Mouse (Mus musculus) skeletal muscle tissue, adult 2 months (tissue): ENCODE measurements around the gene Cipc.

Experiments used
- DNase-seq: peaks from one replicate; pipeline ENCODE4 v3.0.0-alpha.2; 2012; ENCODE audit warnings: low read depth, low spot score

Cipc gene

DNA sequence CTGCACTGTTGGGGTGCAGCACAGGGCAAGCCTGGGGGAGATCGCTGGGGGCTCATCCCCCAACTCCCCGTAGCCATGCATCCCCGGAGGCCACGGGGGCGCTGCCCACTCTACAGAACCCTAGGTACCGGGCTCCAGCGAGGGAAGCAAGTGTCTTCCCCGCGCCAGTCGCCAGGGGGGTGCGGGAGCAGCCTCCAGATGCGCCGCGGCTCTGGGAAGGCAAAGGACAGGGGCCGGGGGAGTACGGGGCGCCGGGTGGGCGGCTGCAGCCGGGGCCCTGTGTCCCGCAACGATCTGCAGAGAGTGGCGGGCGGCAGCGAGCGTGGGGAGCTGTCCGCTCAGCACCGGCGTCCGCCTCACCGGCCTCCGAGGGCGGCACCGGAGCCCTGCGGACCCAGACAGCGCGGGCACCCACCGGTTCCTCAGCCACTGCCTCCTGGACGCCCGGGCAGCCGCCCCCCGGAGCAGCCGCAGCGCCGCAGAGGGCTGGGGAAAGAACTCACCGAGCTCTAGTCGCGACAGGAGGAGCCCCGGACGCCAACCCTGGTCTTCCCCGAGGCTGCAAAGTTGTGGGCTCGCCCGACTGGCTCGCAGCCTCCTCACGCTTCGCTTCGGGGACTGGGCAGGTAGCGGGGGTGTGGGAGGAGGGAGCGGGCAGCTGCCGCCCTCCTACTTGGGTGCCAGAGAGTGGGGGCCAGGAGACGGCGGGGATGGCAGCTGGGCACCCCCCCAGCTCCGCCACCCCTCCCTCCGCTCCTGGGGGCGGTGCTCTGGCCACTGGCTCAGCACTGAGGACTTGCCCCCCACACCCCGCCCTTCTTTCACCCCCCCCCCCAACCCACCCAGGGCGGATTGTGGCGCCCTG lies 43.3 kb downstream of the Cipc start, which contains the start of gene Zdhhc22:
Gene Zdhhc22 (minus strand): TSS at position 541 of the 865 bp plus-strand sequence.
- DNase-seq: no peak

DNA sequence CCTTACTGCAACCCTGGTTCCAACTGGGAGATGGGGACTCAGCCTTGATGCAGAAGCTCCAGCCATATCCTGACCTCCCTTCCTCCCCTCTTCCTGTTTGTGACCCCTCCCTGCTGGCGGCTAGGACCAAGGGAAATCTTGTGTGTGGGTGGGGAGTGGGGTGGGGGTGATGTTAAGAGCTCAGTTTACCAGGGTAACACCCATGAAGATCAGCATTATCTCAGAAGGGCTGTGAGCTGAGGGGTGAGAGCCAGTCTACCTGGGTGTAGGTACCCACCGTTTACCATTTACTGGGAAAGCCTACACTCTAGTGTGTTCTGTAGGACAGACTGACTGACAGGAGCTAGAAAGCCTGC lies 43.9 kb downstream of the Cipc start:
- DNase-seq: no peak

DNA sequence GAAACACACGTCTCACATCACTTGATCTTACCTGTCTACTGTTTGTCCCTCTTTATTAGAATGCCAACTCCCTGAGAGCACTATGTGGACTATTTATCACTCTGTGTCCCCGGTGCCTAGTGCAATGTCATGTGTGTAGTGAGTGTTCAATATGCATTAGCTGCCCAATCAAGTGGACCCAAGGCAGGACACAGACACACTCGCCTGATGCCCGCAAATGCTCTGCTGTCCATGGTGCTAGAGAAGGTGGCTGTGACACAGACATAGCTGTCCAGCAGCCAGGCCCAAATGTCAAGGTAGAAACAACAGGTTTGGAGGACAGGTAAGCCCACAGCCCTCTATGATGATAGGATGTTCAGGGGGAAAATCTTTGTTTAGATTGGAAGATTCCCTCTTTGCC lies 47.3 kb downstream of the Cipc start:
- DNase-seq: no peak

DNA sequence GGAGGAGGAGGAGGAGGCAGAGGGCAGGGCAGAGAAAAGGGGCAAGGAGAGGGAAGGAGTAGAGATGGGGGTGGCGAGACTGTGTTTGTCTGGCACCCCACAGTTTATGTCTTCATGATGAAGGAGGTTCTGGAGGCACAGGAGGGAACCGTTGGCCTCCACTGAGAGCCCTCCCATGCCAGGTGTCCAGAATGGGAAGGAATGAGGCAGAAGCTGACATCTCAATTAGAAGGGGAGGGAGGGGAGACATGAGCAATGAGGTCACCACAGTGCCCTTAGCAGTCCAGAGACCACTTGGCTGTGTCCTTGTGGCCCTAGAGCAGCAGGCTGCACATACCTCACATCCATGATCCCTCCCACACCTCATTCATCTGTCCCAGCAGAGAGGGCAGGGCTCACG lies 47.9 kb downstream of the Cipc start:
- no peak for DNase-seq

DNA sequence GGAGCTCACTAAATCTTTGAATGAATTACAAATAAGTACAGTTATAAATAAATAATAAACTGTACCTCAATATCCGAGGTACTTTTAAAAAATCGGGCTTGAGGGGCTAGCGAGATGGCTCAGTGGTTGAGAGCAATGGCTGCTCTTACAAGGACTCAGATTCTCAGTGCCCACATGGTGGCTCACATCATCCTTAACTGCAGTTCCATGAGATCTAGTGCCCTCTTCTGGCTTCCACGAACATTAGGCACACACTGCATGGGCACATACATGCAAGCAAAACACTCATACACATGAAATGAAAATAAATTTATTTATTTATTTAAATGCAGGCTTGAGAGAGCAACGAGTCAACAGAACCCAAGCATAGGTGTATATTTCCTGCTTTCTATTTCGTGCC lies 49.1 kb downstream of the Cipc start:
- DNase-seq: no peak

DNA sequence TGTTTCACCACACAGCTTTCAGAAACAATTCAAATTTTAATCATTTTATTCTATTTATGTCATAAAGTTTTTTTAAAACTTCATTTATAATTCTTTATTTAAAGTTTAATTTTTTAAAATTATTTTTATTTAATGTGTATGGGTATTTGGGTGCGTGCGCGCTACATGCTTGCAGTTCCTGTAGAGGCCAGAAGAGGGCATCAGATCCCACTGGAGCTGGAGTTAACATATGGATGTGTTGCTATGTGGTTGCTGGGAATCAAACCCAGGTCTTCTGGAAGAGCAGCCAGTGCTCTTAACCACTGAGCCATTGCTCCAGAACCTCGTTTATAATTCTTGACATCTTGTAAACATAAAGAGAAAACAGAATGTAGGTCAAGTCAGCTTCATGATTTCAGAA lies 51.9 kb downstream of the Cipc start:
- no peak for DNase-seq

DNA sequence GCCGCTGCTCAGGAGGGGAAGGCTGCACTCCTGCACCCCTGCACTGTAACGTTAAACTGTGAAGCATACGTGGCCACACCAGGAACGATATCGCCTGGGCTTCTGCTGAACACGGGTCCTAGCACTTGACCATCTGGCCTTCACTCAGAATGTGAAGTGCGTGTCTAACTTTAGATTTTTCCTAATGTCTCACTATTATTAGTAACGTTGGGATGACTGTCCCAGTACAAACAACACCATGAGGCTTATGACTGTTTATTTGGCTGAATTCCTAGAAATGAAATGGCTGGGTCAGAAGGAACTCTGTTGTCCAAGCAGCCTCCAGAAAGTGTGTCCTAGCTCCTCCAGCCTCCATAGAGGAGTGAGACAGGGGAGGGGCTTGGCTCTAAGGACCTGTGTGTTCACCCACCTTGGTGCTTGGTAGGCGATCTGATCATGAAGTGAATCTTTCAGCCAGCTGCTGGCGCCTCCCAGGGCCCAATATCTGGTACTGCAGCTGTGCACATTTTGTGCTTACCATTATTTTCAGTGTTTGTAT lies 52.5 kb downstream of the Cipc start:
- peak; percentile 59 for DNase-seq

DNA sequence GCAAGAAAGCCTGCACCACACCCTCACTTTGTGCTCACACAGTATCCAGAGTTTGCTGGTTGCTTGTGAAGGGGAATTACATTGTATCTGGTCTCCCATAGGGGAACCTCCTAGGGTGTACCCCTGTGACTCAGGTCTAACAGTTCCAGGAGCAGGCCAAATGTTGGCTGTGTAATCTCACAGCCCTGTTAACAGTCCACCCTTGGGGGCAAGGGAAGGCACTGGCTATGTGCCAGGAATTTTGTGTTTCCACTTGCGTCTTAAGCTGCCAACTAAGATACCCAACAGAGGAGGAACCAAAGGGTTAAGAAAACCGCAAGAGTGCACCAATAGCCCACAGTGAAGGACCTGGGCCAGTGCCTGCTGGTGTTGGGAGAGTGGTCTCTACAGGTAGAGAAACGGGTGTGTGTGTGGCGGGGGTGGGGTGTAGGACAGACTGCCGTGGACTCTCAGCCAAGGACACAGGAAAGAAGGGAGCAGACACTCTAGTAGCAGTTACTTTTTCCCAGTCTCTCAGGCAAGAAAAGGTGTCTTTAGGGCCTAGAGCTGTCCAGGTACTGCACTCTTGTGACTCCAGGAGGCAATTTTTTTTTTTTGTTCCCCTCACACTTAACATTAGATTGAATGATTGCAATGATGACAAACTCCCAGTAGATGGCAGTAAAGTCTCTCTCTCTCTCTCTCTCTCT lies 53.5 kb downstream of the Cipc start:
- no peak for DNase-seq

DNA sequence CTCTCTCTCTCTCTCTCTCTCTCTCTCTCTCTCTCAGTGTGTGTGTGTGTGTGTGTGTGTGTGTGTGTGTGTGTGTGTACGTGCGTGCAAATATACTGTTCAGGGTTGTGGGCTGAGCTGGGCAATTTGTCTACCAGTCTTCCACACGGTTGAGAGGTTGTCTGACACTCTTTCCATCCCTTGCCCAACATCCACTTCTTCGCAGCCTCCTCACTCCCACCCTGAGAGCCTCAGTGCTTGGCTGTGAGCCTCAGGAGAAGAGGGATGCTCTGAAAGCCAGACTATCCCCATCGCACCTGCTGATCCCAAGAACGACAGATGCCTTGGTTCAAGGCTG lies 54.0 kb downstream of the Cipc start:
- DNase-seq: no peak

DNA sequence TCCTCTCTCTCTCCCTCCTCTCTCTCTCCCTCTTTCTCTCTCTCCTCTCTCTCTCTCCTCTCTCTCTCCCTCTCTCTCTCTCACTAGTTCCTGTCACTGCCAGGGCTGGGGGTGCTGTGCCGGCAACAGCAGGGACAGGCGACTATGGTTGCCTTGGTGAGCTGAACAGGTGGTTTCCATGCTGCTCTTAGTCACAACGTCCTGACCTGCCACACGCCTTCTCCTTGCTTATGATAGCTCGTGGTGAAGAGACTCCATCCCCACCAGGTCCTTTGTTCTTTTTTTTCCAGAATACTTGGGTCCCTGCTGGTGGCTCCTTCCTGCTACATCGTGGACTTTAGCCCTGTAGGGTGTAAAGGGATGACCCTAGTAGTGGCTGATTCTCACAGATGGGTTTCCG lies 55.4 kb downstream of the Cipc start:
- no peak for DNase-seq

DNA sequence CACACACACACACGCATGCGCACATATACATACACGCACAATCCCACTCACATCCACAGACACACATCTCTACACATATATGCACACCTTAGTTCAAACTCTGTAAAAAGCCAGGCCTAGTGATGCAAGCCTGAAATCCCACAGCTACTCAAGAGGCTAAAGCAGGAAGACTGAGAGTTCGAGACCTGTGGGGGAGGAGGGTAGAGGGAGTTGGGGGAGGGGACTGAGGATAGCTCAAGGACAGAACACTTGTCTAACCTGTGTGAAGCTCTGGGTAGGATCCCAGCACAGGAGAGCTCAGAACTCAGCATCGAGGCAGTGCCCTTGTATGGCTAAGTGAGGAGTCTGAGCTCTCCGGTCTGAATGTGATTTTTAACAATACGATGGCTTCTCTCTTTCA lies 56.0 kb downstream of the Cipc start:
- DNase-seq: no peak

DNA sequence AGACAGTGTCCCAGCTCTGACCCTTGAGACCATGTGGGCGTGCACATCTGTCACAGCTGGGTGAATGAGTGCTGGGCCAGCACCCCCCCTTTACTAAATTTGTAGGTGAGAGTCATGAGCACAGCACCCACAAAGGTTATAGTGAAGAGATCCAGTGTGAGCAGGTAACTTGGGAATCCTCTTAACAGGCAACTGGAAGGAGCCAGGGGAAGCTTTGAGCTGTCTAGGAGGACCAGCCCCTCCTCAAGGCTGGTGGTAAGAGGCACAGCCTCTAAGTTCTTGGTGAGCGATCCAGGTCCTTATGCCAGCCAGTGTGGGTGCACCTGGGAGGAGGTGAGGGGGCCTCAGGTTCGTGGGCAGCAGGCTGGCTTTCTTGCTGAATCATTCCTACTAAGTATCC lies 56.8 kb downstream of the Cipc start:
- DNase-seq: no peak

DNA sequence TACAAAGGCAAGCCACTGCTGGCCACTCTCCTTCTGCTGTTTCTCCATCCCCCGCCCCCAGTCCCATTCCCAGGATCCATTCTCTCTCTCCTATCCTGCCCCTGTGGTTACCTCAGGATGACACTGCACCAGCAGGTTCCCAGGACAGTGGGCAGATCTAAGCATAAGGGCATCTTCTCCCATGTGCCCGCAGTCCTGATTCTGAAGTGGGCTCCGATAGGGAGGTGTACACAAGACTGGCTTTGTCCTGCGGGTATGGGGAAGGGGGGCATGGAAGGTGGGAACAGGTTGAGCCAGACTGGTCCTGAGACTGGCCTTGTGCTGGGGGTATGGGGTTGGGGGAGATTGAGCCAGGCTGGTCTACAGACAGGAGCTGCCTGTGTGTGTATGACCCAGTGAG lies 57.8 kb downstream of the Cipc start:
- DNase-seq: no peak
